Mouse (Mus musculus) CD4-positive helper T cell, adult 2 months (primary cell): ENCODE measurements around the gene Lrrc8d.
A peak's percentile ranks its signal among the peaks of the same experiment; 100 is the strongest.

ENCODE experiments used
- DNase-seq: peaks from one replicate; pipeline ENCODE4 v3.0.0-alpha.2; 2012; ENCODE audit warnings: low read depth, missing footprints, low spot score

The Lrrc8d gene

DNA sequence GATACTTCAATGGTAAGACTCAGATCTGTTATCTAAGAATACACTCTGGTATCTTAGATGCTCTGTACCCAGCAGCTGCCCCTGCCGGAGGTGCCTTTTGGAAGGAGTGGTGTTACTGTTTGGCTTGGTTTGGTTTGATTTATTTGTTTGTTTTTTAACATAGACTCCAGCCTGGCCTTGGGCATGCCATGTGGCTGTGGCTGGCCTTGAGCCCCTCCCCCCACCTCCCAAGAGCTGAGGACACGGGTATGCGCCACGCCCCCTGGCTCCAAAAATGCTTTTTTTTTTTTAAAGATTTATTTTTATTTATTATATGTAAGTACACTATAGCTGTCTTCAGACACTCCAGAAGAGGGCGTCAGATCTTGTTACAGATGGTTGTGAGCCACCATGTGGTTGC lies 65.6 kb downstream of the Lrrc8d start:
- no peak for DNase-seq

DNA sequence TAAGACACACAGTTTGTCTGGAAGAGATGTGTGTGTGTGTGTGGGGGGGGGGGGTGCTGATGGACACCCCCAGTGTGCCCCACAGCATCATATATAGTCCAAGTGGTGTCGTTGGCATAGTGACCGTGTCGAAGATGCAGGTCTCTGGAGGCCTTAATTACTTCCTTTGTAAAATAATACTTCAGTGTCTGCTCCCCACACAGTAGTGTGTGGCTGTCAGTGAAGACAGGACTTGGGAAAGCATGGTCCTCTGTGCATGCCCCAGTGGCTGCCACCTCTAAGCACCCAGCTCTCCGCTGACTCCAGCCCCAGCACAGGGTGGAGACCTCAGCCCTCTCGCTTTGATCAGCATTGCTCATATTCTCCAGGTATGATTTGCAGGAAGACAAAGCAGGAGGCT lies 76.6 kb downstream of the Lrrc8d start:
- DNase-seq, result no peak

DNA sequence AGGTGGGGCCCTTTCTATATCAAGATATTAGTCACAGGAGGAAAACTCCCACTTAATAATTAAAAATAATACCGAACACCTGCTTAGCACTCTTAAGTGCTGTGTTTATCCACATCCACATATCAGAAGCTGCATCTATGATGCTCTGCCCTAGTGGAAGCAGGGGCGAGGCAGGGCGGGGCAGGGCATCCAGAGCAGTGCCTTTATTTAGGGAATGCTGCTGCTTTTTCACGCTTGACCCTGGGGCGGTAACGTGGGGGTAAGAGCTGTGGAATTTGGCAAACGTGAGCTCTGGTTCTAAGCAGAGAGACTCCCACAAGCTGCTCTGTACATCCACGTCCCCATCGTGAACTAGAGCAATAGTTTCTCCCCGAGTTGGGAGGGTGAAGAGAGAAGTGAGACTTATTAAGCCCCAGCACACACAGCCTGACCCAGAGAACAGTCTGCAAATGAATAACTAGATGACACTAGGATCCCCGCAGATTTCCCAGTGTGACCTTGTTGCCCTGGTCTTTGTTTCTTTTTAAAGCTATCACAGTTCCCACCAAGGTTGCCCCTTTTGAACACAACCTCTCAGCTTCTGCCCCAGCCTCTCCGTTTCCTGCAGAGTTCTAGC lies 77.3 kb downstream of the Lrrc8d start:
- no peak for DNase-seq

DNA sequence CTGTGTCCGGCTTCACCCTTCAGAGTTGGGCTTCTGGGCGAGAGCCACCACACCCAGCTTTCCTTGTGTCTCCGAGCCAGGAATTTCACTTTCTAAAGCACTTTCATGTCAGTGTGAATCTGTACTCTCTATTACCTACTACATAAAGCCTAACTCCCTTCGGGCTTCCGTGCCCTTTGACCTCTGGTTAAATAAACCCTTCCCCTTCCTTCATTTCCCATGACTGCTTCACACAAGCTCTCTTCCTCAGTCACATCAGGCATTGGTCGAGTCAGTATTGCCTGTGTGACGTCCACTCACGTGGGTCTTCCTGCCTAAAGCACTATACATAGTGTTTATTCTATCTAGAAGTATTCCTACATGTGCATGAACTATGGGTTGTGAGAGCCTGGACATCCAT lies 77.9 kb downstream of the Lrrc8d start:
- no peak for DNase-seq

DNA sequence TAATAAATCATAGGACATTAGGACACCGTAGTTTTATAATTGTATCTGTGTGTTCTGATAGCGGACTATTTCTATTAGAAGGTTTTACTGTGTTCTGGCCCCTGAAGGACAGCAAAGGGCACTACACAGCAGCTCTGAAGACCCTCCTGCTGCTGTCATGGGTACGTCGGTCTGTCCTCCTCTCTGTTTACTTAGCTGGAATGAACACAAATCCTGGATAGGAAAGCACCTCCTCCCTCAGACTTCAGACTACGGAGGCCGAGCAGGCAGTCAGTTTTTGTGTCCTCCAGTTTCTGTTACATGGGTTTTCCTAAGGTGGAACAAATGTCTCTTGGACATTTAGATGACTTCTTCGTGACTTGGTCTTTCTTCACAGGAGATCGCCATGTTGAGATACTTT lies 78.4 kb downstream of the Lrrc8d start:
- DNase-seq, result no peak

DNA sequence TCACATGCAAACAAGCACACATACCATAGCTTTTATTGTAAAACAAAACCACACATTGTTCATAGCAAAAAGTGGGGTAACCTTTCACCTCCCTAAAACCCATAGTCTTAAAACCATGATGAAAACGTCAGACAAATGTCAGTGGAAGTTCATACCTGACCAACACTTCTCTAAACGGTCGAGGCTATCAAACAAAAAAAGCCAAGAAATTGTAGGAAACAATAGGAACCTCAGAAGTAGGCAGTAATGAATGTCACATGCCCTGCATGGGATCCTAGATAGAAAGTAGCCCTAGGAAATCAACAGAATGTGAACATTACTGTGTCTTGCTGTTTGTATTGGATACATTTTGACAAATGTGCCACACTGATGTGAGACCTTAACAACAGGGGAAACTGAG lies 79.0 kb downstream of the Lrrc8d start:
- DNase-seq, result no peak

DNA sequence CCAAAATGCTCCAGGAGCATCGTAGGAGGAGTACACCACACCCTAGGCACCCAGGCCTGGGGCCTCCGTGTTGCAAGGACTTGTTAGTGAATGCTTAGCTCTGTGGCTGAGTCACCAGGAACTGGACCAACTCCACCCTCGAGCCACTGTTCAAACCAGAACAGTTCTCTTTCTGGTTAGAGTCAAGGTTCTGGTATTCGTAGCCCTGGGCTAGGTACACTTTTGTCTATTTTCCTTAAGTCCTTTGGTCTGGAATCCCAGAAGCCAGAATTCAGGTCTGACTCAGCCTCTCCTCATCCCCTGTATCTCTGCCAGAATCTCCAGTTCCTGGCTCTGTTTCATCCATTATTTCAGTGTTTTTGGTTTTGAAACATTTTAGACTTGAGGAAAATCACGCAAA lies 79.6 kb downstream of the Lrrc8d start:
- DNase-seq, result no peak

DNA sequence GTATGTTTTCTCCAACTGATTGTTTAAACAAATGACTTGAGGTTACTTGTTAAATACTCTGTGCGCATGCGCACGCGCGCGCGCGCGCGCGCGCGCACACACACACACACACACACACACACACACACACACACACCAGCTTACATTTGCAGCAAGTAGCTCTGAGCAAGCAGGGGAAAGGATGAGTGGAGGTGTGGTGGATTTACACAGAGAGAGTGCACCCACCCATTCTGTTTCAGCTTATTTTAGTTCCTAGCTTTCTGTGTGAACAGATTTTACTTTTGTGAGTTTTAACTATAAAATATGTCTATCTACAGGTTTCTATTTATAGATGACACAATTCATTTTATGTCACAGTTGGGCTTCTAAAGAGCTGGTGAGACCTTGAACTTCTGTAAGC lies 84.1 kb downstream of the Lrrc8d start:
- no peak for DNase-seq

DNA sequence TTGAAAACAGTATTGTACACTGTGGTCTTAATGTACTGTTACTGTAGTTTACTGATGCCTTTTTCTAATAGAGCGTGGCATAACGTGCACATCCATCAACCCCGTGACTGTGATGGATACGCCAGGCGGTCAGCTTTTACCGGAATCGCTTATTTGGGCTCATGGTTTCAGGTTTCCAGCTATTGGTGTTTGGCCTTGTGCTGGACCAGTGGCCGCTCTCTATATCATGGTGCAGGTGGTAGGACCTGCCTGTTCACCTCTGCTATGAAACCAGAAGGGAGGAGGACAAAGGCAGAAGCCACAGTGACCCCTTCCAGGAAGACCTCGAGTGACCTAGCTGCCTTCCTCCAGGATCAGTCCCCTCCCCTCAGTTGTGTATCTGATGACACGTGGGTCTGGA lies 85.0 kb downstream of the Lrrc8d start:
- no peak for DNase-seq

DNA sequence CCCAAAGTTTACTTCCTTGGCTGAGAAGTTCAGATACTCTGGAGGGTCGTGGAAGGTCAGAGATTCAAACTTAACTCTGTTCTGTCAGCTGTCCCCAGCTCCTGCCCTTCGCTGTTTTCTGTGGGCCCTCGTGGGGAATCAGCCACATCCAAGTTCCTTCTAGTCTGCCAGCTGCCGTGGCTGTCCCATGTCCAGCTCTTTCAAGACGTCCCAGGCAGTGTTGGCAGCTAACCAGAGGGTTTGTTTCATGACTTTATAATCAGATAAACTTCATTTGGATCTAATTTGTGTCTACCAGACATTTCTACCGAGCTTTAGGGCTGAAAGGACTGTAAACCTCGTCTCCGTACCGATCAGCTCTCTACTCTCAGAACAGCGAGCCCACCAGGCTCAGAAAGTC lies 87.8 kb downstream of the Lrrc8d start:
- no peak for DNase-seq

DNA sequence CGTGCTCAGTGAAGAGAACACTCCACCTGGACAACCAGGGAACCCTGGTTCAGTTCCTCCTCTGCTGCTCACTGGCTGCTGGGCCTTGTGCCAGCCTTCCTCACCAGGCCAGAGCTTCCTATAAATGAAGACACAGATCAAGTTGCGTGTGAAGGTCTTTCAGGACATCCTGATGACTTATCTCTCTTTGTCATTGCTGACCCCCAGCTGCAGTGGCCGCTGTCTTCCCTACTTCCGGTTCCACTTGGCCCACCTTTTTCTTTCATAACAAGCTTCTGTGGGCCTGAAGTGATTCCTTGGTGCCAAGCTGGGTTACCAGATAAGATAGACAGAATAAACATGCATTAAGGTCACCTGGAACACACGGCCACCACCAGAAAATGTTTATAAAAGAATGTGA lies 90.0 kb downstream of the Lrrc8d start:
- DNase-seq, result no peak

DNA sequence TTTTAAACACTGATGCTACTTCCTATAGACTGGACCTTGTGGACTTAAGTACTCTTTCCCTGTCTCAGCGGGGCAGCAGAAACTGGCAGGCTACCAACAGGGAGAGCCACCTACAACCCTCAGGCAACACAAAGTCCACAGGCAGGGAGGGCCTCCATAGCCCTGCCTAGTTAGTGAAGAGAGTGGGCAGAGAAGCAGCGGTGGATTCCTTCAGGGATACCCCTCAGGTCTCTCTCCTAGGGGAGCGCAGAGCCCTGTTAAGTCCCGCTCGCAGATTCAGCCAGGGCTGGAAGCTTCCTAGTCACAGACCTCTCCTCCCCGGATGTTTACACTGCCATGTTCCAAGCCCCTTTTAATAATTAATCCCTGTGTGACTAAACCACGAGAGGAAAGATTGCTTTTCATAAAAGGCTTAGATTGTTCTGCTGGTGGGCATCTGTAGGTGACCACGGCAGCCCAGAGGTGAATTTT lies 92.6 kb downstream of the Lrrc8d start:
- no peak for DNase-seq

DNA sequence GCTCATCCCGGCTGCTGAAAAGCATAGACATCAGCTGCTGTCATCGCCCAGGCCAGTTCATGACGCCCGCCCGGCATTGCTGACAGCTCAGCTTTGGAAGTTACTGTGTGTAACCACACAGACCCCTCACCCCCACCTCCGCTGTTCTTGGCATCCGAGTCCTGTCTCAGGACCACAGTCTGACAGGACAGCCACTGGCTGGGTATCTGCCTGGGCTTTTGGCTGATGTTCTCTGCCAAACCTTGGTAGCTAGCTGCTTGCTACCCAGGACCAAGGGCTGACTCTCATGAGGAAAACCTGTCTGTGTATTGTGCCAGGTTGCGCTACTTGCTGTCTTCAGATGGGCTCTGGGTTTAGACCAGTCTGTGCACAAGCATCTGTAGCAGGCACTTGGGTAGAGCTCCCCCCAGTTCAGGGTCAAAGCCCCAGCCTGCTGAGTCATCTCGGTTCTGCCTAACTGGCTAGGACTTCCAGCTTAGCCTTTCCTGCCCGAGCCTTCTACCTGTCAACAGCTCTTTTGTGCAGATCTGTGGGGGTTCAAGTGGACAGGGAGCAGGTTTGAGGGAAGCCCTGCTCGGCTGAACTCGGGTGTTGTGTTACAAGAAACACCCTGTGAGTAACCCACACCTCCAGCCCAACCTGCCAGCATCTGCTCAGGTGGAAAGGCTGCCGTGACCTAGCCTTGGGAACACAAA lies 93.2 kb downstream of the Lrrc8d start:
- no peak for DNase-seq

DNA sequence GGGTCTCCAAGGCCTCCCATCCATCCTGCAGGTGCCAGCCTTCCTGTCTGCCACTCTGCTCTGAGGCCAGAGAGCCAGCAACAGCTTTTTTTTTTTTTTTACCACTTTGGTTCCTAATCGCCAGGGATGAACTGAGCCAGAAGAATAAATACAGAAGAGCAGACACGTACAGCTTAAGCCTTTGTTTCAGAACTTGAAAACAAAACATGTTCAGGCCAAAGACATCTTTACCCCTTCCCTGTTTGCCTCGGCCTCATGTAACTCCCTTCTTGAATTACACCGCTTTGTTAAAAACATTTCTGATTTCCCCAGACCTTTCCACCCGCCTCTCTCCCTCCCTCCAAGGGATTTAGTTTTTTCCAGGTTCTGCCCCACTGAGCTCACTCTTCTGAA lies 93.8 kb downstream of the Lrrc8d start:
- no peak for DNase-seq

DNA sequence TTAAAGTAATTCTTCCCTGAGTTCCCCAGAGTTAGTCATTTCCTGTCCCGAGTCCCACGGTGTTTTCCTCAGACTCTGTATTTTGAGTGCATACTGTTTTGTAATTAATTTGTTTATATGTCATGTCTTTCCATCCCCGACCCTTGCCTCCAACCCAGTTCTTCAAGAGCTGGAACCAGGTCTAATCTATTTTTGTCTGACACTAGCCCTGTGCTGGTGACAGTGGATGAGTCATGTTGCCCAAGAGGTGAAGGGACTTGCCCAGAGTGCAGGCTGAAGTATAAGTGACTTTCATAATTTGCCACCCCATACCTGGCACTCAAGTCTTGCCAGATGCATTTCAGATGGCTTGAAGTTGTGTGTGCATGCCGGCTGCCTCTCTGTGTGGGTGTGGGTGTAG lies 98.7 kb downstream of the Lrrc8d start:
- DNase-seq, result peak; percentile 56

DNA sequence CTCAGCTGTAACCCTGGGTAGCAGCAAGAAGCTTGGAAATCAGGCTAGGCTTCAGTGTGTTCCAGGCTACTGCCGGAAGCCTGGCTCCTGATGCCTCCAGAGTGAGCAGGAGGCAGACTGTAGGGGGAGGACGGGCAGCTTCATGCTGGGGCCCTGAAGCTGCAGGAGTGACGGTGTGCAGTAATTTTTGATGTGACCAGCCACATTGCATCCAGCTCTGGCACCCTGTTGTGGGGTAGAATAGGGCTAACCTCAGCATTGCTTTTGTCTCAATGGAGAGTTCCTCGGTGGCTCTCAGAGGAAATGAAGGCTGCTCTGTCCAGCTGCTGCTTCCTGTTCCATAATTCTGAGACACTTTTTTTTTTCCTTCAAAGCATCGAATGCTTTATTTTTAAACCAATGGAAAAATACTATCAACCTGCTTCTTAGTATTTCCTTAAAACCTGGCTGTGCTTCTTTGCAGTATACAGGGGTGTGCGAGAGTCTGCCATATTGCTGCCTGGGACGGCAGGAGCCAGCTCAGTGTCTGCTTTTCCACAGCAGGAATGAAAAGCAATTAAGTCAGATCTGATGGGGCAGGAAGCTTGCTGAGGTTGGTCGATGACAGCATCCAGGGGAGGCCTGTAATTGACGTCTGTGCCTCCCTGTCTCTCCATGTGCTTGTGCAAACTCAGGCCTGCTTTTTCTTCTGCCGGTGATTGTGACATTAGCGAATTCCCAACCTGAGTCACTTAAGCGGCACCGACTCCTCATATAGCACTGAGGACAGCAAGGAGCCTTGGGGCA lies 100.3 kb downstream of the Lrrc8d start:
- DNase-seq, result no peak

DNA sequence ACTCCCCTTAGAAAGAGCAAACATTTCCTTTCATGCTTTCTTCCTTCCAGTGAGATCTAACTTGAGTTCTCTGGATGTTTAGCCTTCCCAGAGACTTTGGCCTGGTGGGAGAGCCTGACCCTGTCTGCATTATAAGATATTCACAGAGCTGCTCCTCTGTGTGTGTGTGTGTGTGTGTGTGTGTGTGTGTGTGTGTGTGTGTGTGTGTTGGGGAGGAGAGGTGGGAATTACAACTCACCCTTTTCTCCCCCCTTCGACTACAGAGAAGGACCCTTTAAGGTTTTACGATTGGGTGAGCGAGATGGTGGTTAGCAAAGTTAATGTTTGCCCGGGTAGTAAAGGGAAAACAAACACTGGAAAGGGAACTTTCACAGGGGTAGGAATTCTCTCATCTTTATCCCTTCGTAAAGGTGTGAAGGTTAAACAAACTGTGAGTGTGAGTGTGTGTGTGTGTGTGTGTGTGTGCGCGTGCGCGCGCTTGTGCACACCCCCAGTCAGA lies 101.3 kb downstream of the Lrrc8d start:
- no peak for DNase-seq

DNA sequence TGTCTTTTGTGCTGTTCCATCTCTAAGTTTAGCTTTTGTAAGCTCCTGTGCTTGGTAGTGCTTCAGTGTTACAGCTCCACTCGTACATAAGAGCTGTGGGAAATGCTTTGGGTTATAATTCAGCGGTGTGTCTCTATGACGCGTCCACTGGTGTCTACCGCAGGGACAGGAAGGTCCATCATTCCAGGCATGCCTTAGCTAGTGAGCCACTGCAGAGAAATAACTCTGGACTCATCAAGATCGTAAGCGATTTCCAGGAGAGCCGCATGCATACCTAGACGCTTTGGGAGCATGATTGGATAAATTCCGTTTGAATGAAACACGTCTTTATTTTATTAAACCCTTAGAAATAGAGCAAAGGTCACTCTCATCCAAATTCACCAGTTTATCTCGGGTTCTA lies 106.2 kb downstream of the Lrrc8d start:
- no peak for DNase-seq

DNA sequence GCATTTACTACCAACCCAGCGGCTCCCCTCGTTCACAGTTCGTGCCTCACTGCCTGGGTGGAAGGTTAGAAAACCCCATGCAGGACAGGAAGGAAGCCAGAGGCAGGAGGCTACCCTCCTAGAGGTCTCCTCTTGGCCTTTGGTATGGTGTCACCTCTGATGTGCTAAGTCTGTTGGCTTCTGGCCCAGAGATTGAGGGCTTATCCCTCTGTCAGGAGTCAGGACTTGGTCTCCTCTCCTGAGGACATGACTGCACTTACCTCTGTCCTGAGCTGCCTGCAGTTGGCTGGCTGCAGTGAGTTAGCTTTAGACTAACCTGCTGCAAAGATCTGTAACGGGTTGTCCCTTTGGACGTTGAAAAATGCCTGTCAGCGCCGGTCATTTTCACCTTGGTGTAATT lies 107.7 kb downstream of the Lrrc8d start:
- no peak for DNase-seq

DNA sequence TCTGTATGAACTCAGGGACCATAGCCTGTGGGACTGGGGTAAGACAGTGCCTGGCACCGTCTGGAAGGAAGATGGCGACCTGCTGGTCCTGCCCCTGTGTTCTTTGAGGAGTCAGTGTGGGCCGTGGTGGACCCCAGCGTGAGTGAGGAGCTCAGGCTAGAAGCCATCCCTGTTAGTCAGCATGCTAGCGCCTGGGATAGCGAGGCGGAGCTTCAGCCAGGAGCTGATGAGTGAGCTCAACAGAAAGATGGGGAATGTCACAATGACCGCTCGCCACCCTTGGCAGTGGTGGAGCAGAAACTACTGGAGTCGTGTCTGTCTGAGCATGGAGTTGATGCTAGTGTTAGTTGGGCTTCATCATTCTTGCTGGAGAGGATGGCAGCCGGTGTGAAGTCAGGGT lies 109.3 kb downstream of the Lrrc8d start:
- no peak for DNase-seq

DNA sequence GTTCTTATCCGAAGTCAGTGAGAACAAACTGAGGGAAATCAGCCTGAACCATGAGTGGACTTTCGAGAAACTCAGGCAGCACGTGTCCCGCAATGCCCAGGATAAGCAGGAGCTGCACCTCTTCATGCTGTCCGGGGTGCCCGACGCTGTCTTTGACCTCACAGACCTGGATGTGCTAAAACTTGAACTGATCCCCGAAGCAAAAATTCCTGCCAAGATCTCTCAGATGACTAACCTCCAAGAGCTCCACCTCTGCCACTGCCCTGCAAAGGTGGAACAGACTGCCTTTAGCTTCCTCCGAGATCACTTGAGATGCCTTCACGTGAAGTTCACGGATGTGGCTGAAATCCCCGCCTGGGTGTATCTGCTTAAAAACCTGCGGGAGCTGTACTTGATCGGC lies 113.3 kb downstream of the Lrrc8d start:
- DNase-seq, result no peak

DNA sequence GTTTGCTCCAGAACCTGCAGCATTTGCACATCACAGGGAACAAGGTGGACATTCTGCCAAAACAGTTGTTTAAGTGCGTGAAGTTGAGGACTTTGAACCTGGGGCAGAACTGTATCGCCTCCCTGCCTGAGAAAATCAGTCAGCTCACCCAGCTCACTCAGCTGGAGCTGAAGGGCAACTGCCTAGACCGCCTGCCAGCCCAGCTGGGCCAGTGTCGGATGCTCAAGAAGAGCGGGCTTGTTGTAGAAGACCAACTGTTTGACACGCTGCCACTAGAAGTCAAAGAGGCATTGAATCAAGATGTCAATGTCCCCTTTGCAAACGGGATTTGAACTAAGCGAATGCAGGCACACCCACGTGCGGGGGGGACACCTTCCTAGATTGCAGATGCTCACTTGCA lies 114.2 kb downstream of the Lrrc8d start:
- no peak for DNase-seq

DNA sequence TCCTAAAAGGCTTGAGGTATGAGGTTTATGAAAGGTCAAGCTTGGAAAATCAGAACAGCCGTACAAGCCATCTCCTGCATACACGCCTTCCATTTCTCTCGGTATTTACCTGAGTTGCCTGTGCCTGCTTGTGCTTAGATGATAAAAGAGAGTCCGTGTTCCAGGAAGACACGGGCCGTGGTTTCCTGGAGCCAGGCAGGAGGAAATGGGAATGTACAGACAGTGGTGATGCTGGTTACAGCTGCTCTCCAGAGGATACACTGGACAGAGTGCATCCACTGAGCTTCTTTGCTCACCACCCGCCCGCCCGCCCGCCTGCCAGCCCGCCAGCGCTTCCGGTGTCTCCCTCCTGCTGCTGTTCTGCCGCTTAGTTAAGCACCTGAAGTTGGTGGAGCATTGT lies 116.3 kb downstream of the Lrrc8d start:
- no peak for DNase-seq
